Mouse (Mus musculus) gastrocnemius, adult 18-20 months (tissue): ENCODE measurements at regions not wholly inside any gene's neighbourhood (a gene's known extent, or its start where the extent isn't known, plus 50 kb on each side); places are given as distances from the start of the nearest gene placed in this dataset.
"Not testable (repeated sequence)": the region's sequence is repeated elsewhere in the genome, so short reads cannot be mapped to it uniquely, and the experiment has no call there.

Experiments used
- DNase-seq: peaks from one replicate; pipeline ENCODE4 v3.0.0; 2021; ENCODE audit warnings: low spot score

DNA sequence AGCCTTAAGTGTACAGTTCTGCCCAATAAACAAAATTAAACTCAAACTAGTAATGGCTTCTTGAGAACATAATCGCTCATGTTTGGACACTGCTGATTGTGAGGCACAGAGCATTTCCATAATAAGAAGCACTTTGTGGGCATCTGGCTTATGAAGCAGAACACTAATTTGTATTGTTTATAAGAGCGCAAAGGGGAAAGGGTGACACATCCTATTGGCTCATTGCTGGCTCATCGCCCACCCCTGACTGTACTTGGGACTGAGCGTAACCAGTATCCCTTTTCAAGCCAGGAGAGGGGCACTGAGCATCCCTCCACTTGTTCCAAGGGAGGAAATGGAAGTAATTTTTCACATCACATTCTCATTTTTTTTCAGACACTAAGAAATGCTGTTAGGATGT, 288.0 kb downstream of the Sfmbt2 start:
- DNase-seq: no peak

DNA sequence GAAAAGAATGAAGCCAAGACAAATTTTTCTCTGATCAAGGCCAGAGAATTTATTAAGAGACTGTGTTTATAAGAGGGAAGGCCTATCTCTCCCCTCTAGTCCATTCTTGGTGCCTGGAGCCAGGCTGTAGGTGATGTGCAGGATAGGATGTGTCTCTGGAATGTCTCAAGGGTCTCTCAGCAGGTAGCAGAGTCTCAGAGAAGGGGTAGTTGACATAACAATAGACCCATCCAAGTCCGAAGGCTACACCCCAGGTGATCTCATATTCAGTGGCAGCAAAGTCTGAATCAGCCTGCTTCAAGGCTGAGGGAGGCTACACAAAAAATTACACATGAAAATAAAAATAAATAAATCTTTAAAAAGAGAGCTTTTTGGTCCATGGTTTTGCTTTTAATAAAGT, 297.6 kb downstream of the Sfmbt2 start:
- DNase-seq: not testable (repeated sequence)

DNA sequence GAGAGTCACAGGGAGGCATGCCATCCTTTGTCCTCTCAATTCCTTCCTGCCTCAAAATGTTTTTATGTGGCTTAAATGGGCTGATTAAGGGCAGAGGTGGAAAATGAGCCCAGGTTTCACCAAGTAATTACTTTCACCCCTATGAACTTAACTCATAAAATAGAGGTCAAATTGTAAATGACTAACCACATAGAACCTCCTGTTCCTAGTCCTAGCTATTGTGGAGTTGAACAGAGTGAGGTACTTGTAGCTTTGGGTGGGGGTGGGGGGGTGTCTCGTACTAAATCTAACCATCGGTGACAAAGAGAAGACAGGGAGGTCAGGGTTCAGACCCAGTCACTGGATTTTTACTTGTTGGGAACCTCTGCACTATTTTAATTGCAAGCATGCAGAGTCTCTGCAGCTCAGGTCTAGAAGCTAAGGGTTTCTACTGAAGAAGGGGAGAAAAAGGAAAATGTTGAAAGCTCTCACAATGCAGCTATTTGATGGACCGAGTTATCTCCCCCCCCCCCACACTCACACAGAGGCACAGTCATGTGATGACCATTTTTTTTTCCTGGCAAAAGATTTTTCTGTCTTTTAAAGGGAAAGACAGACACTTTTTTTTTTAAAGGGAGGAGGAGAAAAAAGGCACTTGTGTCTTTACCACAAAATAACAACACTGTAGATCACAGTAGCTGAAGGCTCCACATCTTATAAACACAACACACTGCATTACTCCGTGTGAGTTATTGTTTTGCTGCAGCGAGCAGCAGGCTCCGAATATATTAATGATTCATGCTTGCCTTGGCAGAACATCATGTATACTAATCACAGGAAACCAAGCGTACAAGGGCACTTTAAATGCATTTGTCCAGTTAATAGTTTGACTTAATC, 300.4 kb downstream of the Sfmbt2 start:
- DNase-seq: no peak

DNA sequence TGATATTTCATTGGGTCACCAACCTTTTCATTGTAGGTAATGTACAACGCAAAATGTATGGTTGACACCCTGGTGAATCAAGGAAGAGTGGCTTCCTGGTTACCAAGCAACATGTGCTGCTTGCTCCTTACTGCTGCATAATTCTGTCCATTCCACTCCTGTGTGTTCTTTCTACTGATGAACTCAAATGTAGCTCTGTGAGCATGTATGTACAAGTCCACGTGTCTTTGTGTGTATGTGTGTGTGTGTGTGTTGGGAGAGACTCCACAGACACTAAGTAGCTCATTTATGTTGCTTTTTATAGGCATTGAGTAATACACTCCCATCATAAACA, 301.0 kb downstream of the Sfmbt2 start:
- no peak for DNase-seq

DNA sequence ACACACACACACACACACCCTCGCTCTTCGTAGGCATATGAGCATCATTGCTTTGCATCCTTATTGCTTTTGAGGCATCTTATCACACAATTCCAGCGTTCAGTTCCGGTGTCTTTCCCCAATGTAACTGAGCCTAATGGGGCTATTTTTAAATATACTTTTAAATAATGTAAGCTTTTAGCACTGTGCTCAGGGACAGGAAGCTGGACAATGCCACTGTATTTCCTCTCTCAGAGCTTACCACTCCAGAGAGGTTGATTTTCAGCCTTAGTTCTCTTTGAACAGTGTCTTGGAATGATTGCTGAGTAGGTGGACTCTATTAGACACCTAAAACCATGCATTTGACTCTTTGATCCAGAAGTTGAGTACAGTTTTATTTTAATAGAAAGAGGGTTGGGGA, 301.9 kb downstream of the Sfmbt2 start:
- no peak for DNase-seq

DNA sequence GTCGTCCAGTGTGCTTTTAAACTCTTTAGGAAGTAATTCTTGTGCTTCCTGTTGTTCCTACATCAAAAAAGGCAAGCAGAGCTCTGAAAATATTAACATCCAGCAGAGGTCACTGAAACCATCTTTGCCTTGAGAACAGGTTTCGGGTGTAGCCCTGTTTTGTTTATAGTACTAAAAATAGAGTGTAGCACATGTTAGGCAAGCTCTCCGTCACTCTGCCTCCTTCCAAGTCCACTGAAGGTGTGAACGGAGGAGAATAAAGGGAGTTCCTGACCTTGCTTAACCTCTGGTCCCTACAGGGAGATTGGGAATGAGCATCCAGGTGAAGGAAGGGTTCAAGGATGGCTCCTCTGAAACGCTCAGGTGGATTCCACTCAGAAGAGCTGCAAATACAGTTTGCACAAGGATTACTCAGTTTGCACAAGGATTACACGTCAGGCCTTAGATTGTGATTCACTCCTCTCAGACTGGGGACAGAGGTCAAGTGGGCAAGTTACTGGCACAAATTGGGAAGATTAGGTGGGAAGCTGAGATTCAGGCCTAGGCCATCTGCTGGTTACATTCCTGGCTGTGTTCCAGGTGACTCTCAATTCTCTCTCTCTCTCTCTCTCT, 304.5 kb downstream of the Sfmbt2 start:
- DNase-seq: no peak

DNA sequence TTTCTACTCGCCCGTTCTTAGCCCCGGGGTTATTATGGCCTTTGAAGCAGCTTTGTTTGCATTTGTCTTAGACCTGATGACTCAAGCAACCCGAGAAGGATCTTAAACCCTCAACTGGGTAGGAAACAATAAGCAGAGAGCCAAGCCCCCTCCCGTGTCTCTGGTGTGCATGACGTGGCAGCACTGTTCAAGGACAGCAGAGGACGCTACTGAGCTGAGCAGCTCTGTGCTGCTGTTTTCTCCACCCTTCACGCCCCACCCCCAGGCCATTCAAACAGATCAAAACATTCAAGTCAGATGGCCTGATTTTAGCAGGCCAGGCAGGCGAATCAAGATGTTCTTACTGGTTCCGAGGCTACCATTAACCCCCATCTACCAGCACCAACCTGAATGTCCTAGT, 331.1 kb downstream of the Sfmbt2 start:
- DNase-seq: no peak

DNA sequence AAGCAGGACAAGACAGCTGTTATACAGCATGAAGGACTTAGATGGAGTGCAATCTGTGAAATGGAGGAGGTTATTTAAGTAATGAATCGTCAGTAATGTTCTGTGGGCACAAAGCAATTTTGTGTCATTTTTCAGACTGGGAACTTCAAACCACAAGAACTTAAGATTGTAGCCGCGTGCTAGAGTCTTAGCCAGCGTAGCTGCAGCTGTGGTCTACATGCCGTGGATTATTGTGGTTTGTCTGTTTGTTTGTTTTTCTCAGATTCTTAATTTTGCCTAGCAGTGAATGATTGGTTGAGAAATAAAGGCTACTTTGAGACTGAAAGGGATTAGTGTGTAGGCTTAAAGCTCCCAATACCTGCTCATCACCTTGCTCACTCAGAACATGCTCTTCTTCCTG, 348.1 kb downstream of the Sfmbt2 start:
- DNase-seq: no peak

DNA sequence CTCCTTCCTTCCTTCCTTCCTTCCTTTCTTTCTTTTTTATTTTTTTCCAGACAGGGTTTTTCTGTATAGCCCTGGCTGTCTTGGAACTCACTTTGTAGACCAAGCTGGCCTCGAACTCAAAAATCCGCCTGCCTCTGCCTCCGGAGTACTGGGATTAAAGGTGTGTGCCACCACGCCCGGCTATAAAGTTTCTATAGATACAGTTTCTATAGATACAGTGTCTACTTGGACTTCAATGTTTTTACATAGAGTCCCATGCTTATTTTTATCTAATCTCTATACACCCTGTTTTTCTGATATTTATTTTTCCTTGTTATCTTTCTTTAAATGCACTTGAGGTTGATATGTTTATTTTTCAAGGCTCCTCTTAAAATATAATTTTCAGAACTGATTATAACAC, 364.0 kb downstream of the Sfmbt2 start:
- not testable (repeated sequence) for DNase-seq

DNA sequence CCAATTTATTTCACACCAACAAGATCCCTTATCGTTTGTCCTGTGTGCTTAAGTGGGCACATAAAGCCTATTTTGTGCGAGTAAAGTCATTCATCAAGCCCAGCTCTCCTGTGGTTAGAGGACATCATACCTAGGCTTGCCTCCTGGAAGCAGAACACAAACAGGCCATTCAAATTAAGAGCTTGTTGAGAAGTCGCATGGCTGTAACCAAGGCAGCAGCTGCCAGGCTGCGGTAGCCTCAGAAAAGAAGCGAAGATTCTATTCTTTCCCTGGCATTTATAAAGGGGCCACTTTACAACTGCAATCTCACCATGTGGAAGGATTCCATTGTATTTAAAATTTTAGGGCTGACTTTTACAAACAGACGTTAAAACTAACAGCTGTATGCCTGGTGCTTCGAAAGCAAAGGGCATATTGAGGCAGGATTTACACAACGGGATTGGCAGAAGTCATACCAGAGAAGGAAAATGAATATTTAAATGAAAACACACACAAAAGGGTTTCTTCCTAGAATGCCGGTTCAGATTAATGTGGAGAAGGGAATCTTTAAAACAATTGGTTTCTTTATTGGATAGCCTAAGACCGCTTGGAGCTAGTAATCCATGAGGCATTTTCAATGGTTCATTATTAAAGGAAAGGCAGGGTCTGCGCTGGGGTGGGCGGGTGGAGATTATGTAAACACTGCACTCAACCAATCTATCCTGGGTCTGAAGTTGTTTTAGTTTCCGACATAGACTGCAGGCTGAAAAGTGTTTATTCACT, 366.6 kb downstream of the Sfmbt2 start:
- DNase-seq: no peak

DNA sequence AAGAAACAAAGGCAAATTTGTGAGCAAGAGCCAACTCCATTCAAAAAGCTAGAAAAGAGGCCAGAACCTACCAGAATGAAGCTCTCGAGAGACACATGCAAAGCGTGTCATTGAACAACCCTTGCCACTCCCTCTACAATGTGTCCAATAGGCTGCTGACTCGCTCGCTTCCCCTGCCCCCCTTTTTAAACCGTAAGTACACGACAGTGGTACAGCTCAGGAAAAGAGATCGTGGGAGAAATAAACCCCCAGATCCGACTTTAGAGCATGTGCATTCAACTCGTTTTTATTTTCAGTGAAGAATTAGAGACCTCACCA, 367.1 kb downstream of the Sfmbt2 start:
- no peak for DNase-seq

DNA sequence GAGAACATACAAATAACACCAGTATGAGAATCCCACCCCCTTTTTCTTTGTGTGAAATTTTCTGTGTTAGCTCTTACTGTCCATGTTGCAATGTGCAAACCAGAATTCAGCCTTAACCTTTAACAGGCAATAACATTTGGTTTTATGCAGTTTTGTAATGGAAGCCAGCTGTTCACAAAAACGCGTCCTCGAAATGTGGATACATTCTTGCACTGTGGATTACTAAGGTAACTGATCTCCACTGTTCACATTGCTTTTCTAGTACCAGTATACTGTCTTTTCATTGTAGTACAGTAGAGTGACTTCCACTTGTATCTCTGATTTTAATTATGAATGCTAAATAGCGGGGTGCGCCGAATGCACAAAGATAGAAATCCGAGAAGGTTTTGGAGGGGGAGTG, 374.8 kb downstream of the Sfmbt2 start:
- DNase-seq: no peak

DNA sequence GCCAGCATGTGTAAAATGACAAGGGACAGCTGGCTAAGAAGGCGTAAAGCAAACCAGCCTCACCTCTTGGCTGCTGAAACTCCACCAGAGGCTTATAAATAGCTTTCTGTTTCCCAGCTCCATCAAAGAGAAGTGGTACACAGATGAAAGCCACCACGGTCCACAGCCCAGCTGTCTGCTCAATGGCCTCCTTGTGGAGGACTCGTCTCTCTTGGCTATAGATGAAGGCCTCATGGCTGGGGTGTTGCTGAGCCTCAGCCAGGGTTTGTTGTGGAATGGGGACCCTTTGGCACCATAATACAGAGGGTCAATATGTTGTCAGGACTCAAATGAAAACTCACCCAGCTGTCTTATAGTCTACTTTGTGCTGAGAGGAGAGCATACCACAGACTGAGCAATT, 385.1 kb downstream of the Sfmbt2 start:
- no peak for DNase-seq

DNA sequence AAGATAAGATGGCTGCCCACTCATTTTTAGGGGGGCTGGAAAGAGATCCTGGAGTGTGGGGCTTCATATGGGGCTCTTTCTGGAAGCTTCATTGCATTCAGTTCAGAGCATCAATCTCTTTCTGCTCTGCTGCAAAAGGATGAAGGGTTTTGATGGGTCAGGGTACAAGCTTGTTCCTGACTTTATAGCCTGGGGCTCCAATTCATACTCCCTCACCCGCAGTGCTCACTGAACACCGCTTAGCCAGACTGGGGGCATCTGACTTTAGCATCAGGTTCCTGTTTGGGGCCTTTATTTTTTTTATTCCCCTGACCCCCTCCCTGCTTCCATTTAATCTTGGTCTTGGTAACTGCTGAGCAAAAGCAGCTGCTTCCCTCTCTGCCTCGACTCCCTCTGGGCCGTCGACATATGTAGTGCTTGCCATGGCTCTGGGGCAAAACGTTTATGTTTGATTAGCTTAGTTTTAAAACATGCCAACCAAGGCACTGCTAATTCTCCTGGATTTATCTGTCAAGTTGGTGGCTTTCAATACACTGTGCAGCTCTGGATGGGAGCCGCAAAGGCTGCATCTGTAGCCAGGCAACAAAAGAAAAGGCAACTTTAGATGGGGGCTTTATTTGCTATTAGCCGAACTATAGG, 387.0 kb downstream of the Sfmbt2 start:
- DNase-seq: no peak

DNA sequence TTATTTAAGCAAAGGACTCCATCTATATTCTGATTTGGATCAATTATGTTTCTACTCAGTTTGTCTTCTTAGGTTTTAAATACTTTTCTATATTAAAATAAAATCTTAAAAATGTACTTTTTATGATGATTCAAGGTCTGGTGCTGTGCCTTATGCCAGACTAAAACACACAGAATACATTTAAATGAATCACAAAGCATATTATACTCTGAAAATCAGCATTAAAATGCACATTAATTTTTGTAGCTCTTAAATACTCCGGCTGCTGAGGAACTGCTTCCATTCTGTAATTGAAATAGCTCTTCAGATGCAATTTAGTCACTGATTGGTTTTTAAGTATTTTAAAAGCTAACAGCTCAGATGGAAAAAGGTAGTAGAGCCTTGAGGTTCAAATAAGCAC, 387.6 kb downstream of the Sfmbt2 start:
- no peak for DNase-seq

DNA sequence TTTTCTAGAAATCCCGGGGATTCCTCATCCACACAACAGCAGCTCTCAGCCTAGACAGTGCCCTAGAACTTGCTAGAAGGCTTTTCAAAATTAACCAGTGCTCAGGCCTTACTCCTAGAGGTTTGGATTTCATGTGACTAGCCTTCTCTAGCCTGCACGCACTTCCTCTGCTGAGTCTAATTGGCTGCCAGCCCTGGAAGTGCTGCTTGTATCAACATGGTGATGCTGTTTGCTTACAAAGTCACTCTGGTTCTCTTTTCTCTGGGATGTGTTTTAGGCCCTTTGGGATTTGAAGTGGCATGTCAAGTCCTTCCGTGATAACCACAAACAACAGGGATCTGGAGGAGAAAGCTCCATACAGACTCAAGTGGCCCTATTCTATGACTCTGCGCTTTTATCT, 391.9 kb downstream of the Sfmbt2 start:
- no peak for DNase-seq

DNA sequence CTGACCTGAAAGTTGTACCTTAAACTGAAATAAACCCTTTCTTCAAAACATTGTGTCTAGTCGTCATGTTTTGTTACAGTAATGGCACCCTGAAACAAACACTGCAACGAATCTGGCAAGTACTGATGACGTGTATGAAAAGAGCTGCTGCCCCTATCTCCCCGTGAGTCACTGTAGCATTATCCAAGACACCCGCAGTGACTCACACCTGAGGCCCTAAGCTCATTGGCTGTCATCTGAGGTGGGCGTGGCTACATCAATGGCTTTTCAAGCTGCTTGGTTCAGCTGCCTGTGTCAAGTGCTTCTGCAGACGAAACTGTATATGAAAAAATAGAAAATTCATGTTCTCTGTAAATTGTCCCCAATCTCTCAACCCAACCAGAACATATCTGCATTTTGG, 388.8 kb upstream of the Prkcq start:
- no peak for DNase-seq

DNA sequence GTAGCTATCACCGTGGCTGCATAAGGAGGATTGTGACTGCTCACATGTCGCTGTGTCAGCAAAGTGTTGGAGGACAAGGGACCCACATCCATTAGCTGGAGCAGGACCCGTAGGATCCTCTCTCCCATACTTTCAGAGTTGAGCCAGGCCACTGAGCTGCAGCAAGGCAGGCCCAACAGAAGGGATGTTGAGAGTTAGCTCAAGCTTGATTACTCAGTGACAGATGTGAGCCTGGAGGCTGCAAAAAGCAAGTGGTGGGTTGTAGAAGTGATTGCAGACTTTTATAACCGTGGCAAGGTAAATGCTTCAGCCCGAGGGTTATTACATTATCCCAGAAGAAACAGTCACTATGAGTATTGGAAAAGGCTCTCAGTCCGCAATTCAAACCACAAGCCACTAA, 388.3 kb upstream of the Prkcq start:
- DNase-seq: no peak

DNA sequence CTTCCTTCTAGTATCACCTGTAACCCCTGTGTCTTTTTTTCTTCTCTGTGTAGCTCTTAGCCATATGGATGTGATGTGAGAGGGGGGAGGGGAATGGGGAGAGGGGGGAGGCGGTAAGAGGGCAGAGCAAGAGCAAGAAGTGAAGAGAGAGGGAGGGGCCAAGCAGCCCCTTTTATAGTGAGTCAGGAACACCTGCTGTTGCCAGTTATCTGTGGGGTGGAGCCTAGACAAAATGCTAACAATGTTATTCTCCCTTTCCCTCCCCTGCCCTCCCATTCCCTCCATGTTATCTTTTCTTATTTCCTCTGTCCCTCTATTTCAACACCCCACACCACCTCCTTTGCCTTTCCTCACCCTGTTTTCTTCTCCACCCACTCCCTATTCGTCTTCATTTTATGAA, 387.6 kb upstream of the Prkcq start:
- no peak for DNase-seq

DNA sequence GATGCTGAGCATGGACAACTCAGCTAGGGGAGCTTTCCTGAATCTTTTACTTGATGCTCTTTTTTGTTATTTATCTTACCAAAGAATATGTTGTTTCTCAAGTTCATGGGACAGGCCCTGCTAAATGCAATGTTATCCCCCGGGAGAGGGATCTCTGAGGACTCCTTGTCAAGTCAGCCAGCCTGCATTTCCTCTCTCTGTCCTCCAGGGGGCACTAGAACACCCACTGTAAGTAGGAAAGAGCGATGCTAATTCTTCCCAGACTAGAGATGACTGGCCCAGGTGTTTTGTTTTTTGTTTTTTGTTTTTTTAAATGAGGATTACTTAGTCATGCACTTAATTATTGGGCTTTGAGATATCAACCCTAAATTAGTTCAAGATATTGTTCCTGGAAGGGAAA, 386.8 kb upstream of the Prkcq start:
- DNase-seq: peak; percentile 56

DNA sequence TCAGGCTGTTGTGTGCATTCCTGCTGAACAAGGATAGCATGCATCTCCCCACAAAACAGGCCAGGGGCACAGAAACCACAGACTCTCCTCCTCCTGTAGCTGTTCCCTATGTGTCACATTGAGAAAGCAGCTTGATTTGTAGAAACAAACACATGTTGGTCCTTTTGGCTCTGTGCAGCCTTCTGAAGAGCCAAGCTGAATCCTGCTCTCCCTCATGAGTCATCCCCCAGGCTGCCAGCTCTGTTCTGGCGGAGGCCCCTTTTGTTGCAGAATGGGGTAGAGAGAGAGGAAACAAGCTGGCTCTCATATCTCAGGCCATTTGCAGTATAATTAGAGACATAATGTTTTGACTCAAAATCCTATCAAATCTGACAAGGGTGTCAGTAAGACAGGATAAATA, 383.4 kb upstream of the Prkcq start:
- DNase-seq: peak; percentile 70

DNA sequence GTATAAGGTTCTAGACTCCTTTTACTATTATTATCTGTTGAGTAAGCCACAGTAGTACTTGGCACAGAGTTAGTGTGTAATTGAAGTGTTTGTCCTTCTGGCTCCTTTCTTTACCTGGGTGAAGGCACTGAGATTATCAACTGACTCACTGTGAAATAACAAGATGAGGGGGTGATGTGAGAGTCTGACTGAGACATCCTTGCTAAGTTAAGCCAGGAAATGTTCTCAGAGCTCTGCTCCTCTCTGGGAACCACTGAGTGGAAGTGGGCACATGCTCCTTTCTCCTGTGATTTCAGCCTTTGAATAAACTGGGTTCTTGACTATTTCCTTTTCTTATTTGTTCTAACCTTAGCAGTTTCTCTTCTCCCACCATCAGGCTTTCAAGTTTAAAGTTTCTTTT, 380.7 kb upstream of the Prkcq start:
- DNase-seq: no peak
